Mouse (Mus musculus): ENCODE measurements around the gene P2rx7. TPM values are rescaled to one million over a fixed set of nuclear protein-coding genes. Genes with fewer than 3 reads are reported as not detected.

The P2rx7 gene
- polyA plus RNA-seq, 1 experiment from 2014 or later: 1.4 TPM

Small RNA genes lying within 50 kb of the gene (microRNA-seq; reads per million reads assigned to microRNA genes)
- not detected for gene Mir8115

Other genes starting within 250 kb of the P2rx7 start
- gene Anapc7, start 222.2 kb upstream of the P2rx7 start, polyA plus RNA-seq (2015; fragmentation: Nextera tagmentation; extraction: Ambion mirVana): 44.4 and 46.9 TPM in 2 replicates
- gene Atp2a2, start 141.7 kb upstream of the P2rx7 start, polyA plus RNA-seq (2015; fragmentation: Nextera tagmentation; extraction: Ambion mirVana): 37.3 and 37.8 TPM in 2 replicates
- 41.4 and 43.0 TPM in 2 replicates for gene Ift81, start 29.4 kb upstream of the P2rx7 start, polyA plus RNA-seq (2015; fragmentation: Nextera tagmentation; extraction: Ambion mirVana)
- gene P2rx4, start 63.6 kb downstream of the P2rx7 start, polyA plus RNA-seq (2015; fragmentation: Nextera tagmentation; extraction: Ambion mirVana): 20.4 and 25.6 TPM in 2 replicates
- gene Camkk2, start 135.5 kb downstream of the P2rx7 start, polyA plus RNA-seq (2015; fragmentation: Nextera tagmentation; extraction: Ambion mirVana): 35.5 and 39.5 TPM in 2 replicates
- gene Anapc5, start 177.4 kb downstream of the P2rx7 start, polyA plus RNA-seq (2015; fragmentation: Nextera tagmentation; extraction: Ambion mirVana): 420 and 439 TPM in 2 replicates
- 32.3 and 34.2 TPM in 2 replicates for gene Rnf34, start 206.1 kb downstream of the P2rx7 start, polyA plus RNA-seq (2015; fragmentation: Nextera tagmentation; extraction: Ambion mirVana)